Mouse (Mus musculus) gastrocnemius, adult 18-20 months (tissue): ENCODE data around the gene Wdfy1. TPM values are rescaled to one million over a fixed set of nuclear protein-coding genes. Genes with fewer than 3 reads are reported as not detected.

Source experiments
- DNase-seq: peaks from one replicate; pipeline ENCODE4 v3.0.0; 2021; ENCODE audit warnings: low spot score
- total RNA-seq, 2 experiments: library from RNA; stranded (reverse); gene quantifications; 2 replicates each; pipeline ENCODE4 v1.2.3; 2021

The Wdfy1 gene
- total RNA-seq, 2 experiments from 2014 or later: 9.5 to 12.1 TPM

DNA sequence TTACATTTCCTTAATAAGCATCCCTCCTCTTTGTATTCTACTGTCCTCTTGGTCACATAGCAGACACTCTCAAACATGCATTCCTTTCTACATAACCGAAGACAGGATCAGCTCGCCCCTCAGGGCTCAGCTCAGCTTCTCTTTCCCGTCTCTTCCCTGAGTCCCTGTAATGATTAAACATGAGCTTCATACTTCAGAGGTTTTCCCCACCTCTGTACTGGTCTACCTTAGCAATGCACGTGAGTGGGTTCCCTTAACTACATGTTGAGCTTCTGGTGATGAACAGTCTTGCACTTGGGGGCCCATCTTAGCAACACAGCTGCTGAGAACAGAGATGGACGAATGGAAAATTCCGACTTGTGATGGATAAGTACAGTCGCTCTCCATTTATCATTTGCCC, 116.3 kb downstream of the Wdfy1 start:
- no peak for DNase-seq

DNA sequence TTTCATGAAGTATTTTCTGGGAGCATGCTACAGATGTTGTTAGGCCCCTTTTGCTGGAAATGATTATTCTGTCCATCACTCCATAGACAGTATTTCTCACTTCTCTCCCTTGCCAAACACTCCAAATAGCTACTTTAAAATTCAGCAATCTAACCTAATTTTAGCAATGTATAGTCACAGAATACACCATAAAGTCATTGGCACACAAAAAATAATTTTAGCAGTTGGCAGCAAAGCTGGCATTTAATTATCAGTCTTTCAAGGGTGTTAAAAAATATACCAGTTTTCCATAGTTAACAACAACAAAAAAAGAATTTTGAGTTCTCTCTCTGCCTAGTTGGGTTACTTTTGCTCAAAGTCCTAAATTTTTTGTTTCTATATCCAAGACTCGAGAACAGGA, 118.5 kb downstream of the Wdfy1 start:
- DNase-seq: no peak

DNA sequence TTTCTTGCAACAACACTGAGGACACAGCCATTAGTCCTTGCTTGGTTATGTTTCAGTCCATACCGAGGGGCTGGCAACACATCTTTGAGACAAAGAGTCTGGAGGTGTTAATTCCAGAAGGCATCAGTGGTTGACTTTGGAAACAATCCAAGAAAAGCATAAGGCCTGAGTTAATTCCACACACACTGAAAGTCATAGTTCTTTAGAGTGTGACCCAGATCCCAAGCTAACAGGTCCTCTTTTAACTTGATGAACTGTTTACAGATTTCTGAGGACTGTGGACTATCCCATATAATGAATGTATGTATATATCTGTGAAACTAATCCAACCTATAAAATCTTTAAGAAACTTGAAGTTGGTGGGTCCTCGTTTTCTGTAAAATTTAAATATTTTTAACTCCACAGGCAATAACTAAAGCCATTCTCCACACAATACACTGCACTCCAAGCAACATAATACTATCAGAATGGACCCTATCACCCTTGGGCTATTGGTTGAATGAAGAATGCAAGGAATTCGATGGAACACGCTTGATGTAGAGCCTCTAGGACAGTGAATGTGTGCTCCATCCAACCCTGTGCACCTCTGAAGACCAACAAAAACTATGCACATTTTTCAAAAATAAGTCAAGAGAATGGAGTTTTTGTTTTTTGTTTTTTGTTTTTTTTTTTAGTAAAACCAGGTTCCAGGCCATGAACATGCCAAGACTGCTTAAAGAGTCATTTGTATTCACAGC, 120.0 kb downstream of the Wdfy1 start:
- DNase-seq: no peak

DNA sequence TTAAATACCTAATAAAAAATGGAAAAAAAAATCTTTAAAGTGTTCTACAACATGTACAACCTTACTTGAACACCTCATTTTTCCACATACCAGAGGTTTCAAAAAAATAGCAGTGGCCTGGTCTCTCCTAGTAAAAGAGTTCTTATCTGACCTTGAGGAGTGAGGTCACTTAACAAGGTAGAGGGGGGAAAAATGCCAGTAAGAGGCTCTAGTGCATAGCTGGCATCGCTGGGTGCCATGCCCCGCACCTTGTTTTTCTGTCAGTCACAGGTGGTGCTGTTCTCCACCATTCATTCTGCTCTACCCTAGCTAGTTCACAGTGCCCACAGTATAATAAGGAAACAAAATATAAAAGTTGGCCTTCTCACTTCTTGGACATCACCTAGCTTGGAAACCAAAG, 121.0 kb downstream of the Wdfy1 start:
- DNase-seq: no peak

Other genes with a start within 250 kb of the Wdfy1 start
- not detected for gene Ap1s3, start 104.2 kb downstream of the Wdfy1 start, total RNA-seq
- gene Mrpl44, start 125 bp downstream of the Wdfy1 start, total RNA-seq: 10 to 100 TPM; 31.4 to 31.5 TPM
- gene Serpine2, start 85.0 kb upstream of the Wdfy1 start, total RNA-seq: 10 to 100 TPM; 78.7 to 89.6 TPM